Mouse (Mus musculus) limb, embryonic 13.5 days (tissue): Measurements from ENCODE around the gene Kif3c. TPM values are rescaled to one million over a fixed set of nuclear protein-coding genes. Genes with fewer than 3 reads are reported as not detected.

Source experiments
- ATAC-seq: fragments of 200-750 bp; cut with Nextera tagmentation; 2 replicates; pipeline ENCODE4 v1.8.0; 2017; ENCODE audit warnings: low read depth, moderate number of reproducible peaks, moderate TSS enrichment; ENCODE audit not compliant: low FRiP score
- H3K27ac ChIP-seq: fragments of 300-500 bp; sonication (generic); 2 replicates; pipeline ENCODE4 v1.5.1; 2015; ENCODE audit warnings: inconsistent platforms, mild to moderate bottlenecking, moderate library complexity
- H3K27me3 ChIP-seq: fragments of 300-500 bp; sonication (generic); 2 replicates; pipeline ENCODE4 v1.6.1; 2015; ENCODE audit warnings: mild to moderate bottlenecking, inconsistent platforms
- H3K36me3 ChIP-seq: fragments of 300-500 bp; sonication (generic); 2 replicates; pipeline ENCODE4 v1.6.1; 2015; ENCODE audit warnings: inconsistent platforms, mild to moderate bottlenecking, moderate library complexity
- H3K4me1 ChIP-seq: fragments of 300-500 bp; sonication (generic); 2 replicates; pipeline ENCODE4 v1.6.1; 2015; ENCODE audit warnings: inconsistent platforms
- H3K4me2 ChIP-seq: fragments of 300-500 bp; sonication (generic); replicated peaks from 2 replicates; pipeline ENCODE4 v1.6.1; 2015; ENCODE audit warnings: inconsistent platforms, mild to moderate bottlenecking, moderate library complexity
- H3K4me3 ChIP-seq: fragments of 300-500 bp; sonication (generic); 2 replicates; pipeline ENCODE4 v1.5.1; 2015; ENCODE audit warnings: moderate library complexity, mild to moderate bottlenecking, inconsistent platforms
- H3K9ac ChIP-seq: fragments of 300-500 bp; sonication (generic); 2 replicates; pipeline ENCODE4 v1.6.1; 2015; ENCODE audit warnings: mild to moderate bottlenecking, inconsistent platforms
- H3K9me3 ChIP-seq: fragments of 300-500 bp; sonication (generic); 2 replicates; pipeline ENCODE4 v1.6.1; 2016; ENCODE audit warnings: inconsistent platforms
- WGBS: fragments of 180-500 bp; shearing (Covaris S2); methylation state at CpG from one replicate; pipeline ENCODE4 v1.1.7; 2015; 5-methylcytosine and 5-hydroxymethylcytosine counted together
- polyA plus RNA-seq: library from polyadenylated mRNA; unstranded; fragments of >200 nt; fragmentation: Nextera tagmentation; extraction: Ambion mirVana; gene quantifications from 2 replicates; pipeline ENCODE4 v1.2.1, GENCODE M21; 2015

Gene Kif3c
- polyA plus RNA-seq, 1 experiment from 2014 or later, result 19.1 TPM

DNA sequence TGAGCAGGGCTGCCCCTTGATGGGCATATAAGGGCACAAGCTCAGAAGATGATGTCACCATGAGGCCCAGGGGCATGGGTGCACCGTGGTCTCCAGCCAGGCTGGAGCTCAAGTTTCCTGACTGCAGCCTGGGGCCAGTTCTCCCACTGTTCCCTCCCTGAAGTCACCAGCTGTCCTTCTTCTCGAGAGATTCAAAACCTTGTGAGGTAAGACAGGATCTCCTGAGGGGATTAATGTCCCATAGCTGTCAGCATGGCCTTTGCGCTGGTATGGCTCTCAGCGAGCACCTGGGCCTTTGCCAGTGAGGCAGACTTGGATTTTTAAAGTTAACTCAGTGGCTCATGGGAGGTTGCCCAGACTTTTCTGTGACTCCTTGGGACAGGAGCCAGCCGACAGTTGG lies 14.8 kb upstream of the Kif3c start:
- 66% methylated on average over 5 of the region's 5 CpGs for WGBS
- Histone ChIP-seq H3K4me1 (0 out of 2 replicates have a peak, but pooled peaks cover 2% of the 10 kb centered on the region), H3K36me3 (no peaks in the 10 kb centered on the region), H3K4me3 (no peak overlapping the region), H3K9ac (no peak overlapping the region), H3K27ac (no peak overlapping the region), H3K4me2 (no peak overlapping the region), H3K9me3 (no peaks in the 10 kb centered on the region), H3K27me3 (no peaks in the 10 kb centered on the region)
- no peak for ATAC-seq

DNA sequence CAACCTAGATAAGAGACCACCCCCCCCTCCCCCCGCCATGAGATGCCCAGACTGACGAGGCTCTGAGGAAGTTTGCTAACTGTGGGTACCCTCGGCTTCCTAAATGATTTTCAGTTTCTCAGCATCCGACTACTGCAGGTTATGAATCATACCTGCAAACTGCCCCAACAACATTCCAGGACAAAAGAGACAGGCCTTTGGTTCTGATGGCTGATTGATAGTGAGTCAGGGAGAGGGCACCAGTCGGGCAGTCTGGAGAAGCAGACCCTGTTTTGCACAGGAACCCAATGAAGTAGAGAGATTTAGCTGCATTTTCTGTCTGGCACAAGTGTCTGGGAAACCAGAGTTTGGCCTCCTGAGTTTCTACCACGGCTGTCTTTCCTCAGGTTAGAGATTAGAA lies 12.7 kb upstream of the Kif3c start:
- 77% methylated on average over 6 of the region's 6 CpGs for WGBS
- Histone ChIP-seq H3K4me1 (0 out of 2 replicates have a peak, but pooled peaks cover 2% of the 10 kb centered on the region), H3K4me2 (no peak overlapping the region)

DNA sequence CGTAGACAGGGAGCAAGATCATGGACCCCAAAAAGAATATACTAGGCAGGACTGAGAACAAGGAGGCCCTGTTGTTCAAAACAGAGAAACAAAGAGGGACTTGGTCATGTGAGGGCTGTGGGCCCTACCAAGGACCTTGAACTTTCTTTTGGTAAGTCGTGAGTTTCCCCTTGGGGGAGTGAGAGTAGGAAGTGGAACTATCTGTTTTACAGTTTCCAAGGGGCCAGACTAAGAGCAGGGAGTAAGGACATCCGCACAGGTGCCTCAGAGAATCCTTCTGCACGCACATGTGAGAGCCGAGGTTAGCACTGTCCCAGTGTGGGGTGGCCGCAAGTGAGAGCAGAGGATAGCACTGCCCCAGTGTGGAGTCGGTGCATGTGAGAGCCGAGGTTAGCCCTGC lies 9.9 kb upstream of the Kif3c start:
- Histone ChIP-seq H3K27ac (no peak overlapping the region), H3K4me3 (no peak overlapping the region), H3K9ac (no peak overlapping the region), H3K9me3 (no peaks in the 10 kb centered on the region), H3K4me2 (no peak overlapping the region), H3K27me3 (no peaks in the 10 kb centered on the region), H3K4me1 (no peaks in the 10 kb centered on the region), H3K36me3 (no peaks in the 10 kb centered on the region)
- ATAC-seq, result no peak
- WGBS, result 81% methylated on average over 8 of the region's 8 CpGs

More for the DNA sequence above, 12.7 kb upstream of the Kif3c start:
- no peaks in the 10 kb centered on the region for H3K27me3 ChIP-seq
- H3K9me3 ChIP-seq, result no peaks in the 10 kb centered on the region
- no peak overlapping the region for H3K4me3 ChIP-seq
- no peak for ATAC-seq
- H3K36me3 ChIP-seq, result no peaks in the 10 kb centered on the region
- H3K9ac ChIP-seq, result no peak overlapping the region
- H3K27ac ChIP-seq, result no peak overlapping the region

DNA sequence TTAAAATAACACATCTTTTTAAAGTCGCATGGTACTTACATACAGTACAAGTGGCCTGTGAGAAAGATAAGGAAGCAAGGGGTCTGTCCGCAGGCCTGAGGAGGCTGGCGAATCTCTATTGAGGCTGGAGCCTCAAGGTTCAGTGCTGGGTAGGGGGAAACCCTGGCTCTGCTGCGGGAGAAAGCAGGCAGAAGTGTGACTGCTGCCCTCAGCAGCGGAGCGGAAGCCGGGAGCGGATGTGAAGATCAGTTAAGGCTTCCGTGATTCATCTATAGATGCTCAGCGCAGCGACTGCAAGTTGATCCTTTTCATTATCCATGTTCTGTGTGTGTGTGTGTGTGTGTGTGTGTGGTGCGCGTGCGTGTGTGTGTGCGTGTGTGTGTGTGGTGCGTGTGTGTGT lies 8.1 kb upstream of the Kif3c start:
- 0 out of 2 replicates have a peak overlapping the region, but pooled peaks have one; percentile 43 for H3K9ac ChIP-seq
- peak overlapping the region; percentile 20 for H3K4me3 ChIP-seq
- no peaks in the 10 kb centered on the region for H3K27me3 ChIP-seq
- H3K9me3 ChIP-seq, result no peaks in the 10 kb centered on the region
- H3K4me1 ChIP-seq, result no peaks in the 10 kb centered on the region
- H3K27ac ChIP-seq, result no peak overlapping the region
- 60% methylated on average over 15 of the region's 16 CpGs for WGBS
- H3K4me2 ChIP-seq, result peak overlapping the region; percentile 35
- no peak for ATAC-seq
- H3K36me3 ChIP-seq, result no peaks in the 10 kb centered on the region

DNA sequence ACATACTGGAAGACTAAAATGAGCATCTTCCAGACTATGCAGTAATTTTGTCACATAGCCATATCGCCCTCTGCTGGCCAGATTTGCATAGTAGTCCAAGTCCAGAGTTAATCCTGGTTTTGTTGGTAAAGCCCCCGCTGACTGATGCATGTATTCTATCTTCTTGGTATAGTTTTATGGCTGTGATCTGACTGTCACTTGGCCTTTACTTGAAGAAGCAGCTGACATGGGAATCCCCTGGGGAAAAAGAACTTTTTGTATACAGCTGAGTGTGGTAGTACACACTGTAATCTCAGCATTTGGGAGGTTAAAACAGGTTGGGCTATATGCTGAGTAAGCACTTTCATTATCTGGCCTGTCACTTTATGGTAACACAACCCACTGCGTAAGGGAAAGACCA lies 5.6 kb upstream of the Kif3c start:
- no peak overlapping the region for H3K27ac ChIP-seq
- WGBS, result 29% methylated on average over 3 of the region's 3 CpGs
- H3K9me3 ChIP-seq, result no peaks in the 10 kb centered on the region
- H3K9ac ChIP-seq, result no peak overlapping the region
- no peaks in the 10 kb centered on the region for H3K27me3 ChIP-seq
- no peaks in the 10 kb centered on the region for H3K4me1 ChIP-seq
- H3K4me2 ChIP-seq, result no peak overlapping the region
- H3K4me3 ChIP-seq, result no peak overlapping the region
- no peaks in the 10 kb centered on the region for H3K36me3 ChIP-seq
- ATAC-seq, result peak; percentile 42; the same call in 1 of the 2 replicates

DNA sequence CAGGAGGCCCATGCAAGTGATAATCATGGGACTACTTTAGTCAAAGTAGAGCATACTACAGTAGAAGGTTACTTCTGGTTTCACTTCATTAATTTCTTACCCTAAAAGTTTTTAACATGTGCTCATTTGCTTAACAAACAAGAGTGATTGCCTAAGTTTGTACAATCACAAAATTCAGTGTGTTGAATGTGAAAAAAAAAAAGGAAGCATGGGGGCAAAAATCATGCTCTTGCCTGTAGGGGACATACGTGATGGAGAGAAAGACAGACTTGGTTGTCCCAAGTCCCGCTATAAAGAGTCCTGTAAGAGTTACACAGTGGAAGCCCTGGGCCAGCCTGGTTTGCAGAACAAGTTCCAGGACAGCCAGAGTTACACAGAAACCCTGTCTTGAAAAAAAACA lies 4.9 kb upstream of the Kif3c start:
- H3K4me3 ChIP-seq, result no peak overlapping the region
- H3K36me3 ChIP-seq, result no peaks in the 10 kb centered on the region
- no peak for ATAC-seq
- H3K27ac ChIP-seq, result no peak overlapping the region
- H3K27me3 ChIP-seq, result no peaks in the 10 kb centered on the region
- no peak overlapping the region for H3K4me2 ChIP-seq
- H3K4me1 ChIP-seq, result no peaks in the 10 kb centered on the region
- WGBS, result 93% methylated on average over 2 of the region's 2 CpGs
- no peaks in the 10 kb centered on the region for H3K9me3 ChIP-seq
- H3K9ac ChIP-seq, result no peak overlapping the region

DNA sequence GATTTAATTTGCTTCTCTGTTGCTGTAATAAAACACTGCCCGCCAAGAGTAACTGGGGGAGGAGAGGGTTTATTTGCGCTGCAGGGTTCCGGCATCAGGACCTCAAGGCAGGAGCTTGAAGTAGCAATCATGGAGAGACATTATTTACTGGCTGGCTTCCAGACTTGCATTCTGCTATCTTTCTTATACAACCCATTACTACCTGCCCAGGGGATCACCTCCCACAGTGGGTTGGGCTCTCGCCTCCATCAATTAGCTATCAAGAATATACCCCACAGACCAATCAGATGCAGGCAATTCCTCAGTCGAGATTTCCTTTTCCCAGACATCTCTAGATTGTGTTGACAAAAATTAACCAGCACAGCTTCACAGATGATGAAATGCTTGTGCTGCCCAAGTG lies 856 bp upstream of the Kif3c start:
- no peak for ATAC-seq
- H3K36me3 ChIP-seq, result peaks cover 23% of the 10 kb centered on the region
- no peak overlapping the region for H3K4me3 ChIP-seq
- H3K27ac ChIP-seq, result no peak overlapping the region
- peaks cover 12% of the 10 kb centered on the region for H3K9me3 ChIP-seq
- H3K9ac ChIP-seq, result no peak overlapping the region
- H3K4me1 ChIP-seq, result peaks cover 29% of the 10 kb centered on the region
- H3K27me3 ChIP-seq, result no peaks in the 10 kb centered on the region
- H3K4me2 ChIP-seq, result no peak overlapping the region
- WGBS, result 85% methylated on average over 5 of the region's 5 CpGs

DNA sequence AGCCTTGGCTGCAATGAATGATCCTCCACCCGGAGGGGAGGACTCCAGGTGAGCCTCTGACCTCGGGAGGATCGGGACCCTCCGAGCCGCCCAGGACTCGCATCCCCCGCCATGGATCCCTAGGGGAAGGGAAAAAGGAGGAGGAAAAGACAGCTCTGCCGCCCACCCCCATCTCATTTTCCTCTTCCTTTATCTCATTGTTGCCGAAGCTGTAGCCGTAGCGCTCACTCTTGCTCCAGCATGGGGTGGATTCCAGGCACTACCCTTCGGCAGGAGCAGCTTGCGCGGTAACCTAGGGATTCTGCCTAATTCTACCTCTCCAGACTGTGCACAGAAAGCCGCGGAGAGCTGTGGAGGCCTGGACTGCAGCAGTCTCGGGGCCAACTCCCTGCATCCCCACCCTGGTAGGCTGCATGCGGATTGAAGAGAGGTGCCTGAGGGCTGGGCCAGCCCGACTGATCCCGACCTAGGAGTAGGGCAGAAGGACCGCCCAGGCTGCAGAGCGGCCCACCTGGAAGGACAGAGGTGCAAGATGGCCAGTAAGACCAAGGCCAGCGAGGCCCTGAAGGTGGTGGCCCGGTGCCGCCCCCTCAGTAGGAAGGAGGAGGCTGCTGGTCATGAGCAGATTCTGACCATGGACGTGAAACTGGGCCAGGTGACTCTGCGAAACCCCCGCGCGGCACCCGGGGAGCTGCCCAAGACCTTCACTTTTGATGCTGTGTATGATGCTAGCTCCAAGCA lies 687 bp downstream of the Kif3c start:
- H3K36me3 ChIP-seq, result peaks cover 24% of the 10 kb centered on the region
- peaks cover 12% of the 10 kb centered on the region for H3K9me3 ChIP-seq
- H3K4me1 ChIP-seq, result peaks cover 42% of the 10 kb centered on the region
- no peaks in the 10 kb centered on the region for H3K27me3 ChIP-seq
- peak overlapping the region; percentile 81 for H3K27ac ChIP-seq
- 2% methylated on average over 28 of the region's 31 CpGs for WGBS
- H3K4me2 ChIP-seq, result peak overlapping the region; percentile 91
- peak; percentile 44 for ATAC-seq
- peak overlapping the region; percentile 78 for H3K4me3 ChIP-seq
- H3K9ac ChIP-seq, result peak overlapping the region; percentile 88

DNA sequence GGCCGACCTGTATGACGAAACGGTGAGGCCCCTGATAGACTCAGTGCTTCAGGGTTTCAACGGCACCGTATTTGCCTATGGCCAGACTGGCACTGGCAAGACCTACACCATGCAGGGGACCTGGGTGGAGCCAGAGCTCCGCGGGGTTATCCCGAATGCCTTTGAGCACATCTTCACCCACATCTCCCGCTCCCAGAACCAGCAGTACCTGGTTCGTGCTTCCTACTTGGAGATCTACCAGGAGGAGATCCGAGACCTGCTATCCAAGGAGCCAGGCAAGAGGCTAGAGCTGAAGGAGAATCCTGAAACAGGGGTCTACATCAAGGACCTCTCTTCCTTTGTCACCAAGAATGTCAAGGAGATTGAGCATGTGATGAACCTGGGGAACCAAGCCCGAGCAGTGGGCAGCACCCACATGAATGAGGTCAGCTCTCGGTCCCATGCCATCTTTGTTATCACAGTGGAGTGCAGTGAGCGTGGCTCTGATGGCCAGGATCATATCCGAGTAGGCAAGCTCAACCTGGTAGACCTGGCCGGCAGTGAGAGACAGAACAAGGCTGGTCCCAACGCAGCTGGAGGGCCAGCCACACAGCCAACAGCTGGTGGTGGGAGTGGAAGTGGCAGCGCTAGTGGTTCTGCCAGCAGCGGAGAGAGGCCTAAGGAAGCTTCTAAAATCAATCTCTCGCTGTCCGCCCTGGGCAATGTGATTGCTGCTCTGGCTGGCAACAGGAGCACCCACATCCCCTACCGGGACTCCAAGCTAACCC lies 1.4 kb downstream of the Kif3c start:
- Histone ChIP-seq H3K4me1 (peaks cover 49% of the 10 kb centered on the region), H3K9me3 (peaks cover 12% of the 10 kb centered on the region), H3K27ac (no peak overlapping the region), H3K4me3 (peak overlapping the region; percentile 78), H3K27me3 (no peaks in the 10 kb centered on the region), H3K4me2 (peak overlapping the region; percentile 91), H3K36me3 (peaks cover 24% of the 10 kb centered on the region), H3K9ac (peak overlapping the region; percentile 88)
- 62% methylated on average over 22 of the region's 22 CpGs for WGBS
- ATAC-seq, result 0 out of 2 replicates have a peak, but pooled peaks have one; percentile 0

DNA sequence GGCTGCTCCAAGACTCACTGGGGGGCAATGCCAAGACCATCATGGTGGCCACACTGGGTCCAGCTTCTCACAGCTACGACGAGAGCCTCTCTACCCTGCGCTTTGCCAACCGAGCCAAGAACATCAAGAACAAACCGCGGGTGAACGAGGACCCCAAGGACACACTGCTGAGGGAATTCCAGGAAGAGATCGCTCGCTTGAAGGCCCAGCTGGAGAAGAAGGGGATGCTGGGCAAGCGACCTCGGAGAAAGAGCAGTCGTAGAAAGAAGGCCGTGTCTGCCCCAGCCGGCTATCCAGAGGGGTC lies 2.0 kb downstream of the Kif3c start:
- H3K36me3 ChIP-seq, result peaks cover 27% of the 10 kb centered on the region
- no peak for ATAC-seq
- 0 out of 2 replicates have a peak overlapping the region, but pooled peaks have one; percentile 91 for H3K4me2 ChIP-seq
- H3K9me3 ChIP-seq, result peaks cover 12% of the 10 kb centered on the region
- H3K27ac ChIP-seq, result no peak overlapping the region
- H3K9ac ChIP-seq, result no peak overlapping the region
- H3K4me3 ChIP-seq, result no peak overlapping the region
- 94% methylated on average over 14 of the region's 14 CpGs for WGBS
- no peaks in the 10 kb centered on the region for H3K27me3 ChIP-seq
- H3K4me1 ChIP-seq, result peaks cover 54% of the 10 kb centered on the region

DNA sequence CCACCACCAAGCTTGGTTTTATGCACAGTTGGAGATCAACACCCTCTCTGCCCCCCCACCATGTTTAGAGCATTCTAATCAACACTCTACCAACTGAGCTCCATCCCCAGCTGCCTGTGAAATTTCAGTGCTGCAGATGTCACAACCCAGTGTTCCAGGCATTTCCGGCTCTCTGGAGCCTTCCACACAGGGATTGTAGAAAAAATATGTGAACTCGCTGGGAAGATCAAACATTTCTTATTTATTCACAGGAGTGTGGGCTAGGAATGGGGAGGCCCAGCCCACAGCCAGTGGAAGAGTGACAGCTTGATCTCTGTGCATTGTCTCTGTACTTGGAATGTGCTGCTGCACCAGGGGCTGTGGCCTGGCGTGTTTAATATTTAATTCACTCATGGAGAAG lies 3.8 kb downstream of the Kif3c start:
- H3K9ac ChIP-seq, result peak overlapping the region; percentile 50; the same call in 1 of the 2 replicates
- H3K36me3 ChIP-seq, result peaks cover 40% of the 10 kb centered on the region
- ATAC-seq, result no peak
- WGBS, result 67% methylated on average over 3 of the region's 3 CpGs
- H3K4me3 ChIP-seq, result peak overlapping the region; percentile 8
- H3K4me1 ChIP-seq, result peaks cover 55% of the 10 kb centered on the region
- no peak overlapping the region for H3K27ac ChIP-seq
- H3K9me3 ChIP-seq, result peaks cover 12% of the 10 kb centered on the region
- peak overlapping the region; percentile 43 for H3K4me2 ChIP-seq
- no peaks in the 10 kb centered on the region for H3K27me3 ChIP-seq
